Mouse (Mus musculus): Measurements from ENCODE around the gene 4632433K11Rik.

GRCm38 (mm10) chr7:4988250-4988649, 45.7 kb upstream of the 4632433K11Rik start:
- TF ChIP-seq GATA1 (IDR thresholded peaks at IDR 0.05; ENCODE audit: borderline replicate concordance, low read length) (no peak), FLI1 (IDR thresholded peaks at IDR 0.05; ENCODE audit: low read length) (no peak)
